Mouse (Mus musculus) embryonic facial prominence, embryonic 13.5 days (tissue): ENCODE measurements around the gene Vmn1r2. TPM values are rescaled to one million over a fixed set of nuclear protein-coding genes. Genes with fewer than 3 reads are reported as not detected.
A peak's percentile ranks its signal among the peaks of the same experiment; 100 is the strongest.
"Not testable (repeated sequence)": the region's sequence is repeated elsewhere in the genome, so short reads cannot be mapped to it uniquely, and the experiment has no call there.

ENCODE experiments used
- ATAC-seq: fragments of 200-750 bp; cut with Nextera tagmentation; 2 replicates; pipeline ENCODE4 v1.8.0; 2017; ENCODE audit warnings: low read depth; ENCODE audit not compliant: insufficient number of reproducible peaks, insufficient read depth, low FRiP score, low TSS enrichment
- H3K27ac ChIP-seq: fragments of 300-500 bp; sonication (generic); 2 replicates; pipeline ENCODE4 v1.5.1; 2015; ENCODE audit warnings: moderate library complexity, mild to moderate bottlenecking, inconsistent platforms
- H3K27me3 ChIP-seq: fragments of 300-500 bp; sonication (generic); 2 replicates; pipeline ENCODE4 v1.6.1; 2015; ENCODE audit warnings: mild to moderate bottlenecking, inconsistent platforms
- H3K36me3 ChIP-seq: fragments of 300-500 bp; sonication (generic); 2 replicates; pipeline ENCODE4 v1.6.1; 2015; ENCODE audit warnings: mild to moderate bottlenecking, inconsistent platforms
- H3K4me1 ChIP-seq: fragments of 300-500 bp; sonication (generic); 2 replicates; pipeline ENCODE4 v1.6.1; 2015; ENCODE audit warnings: inconsistent platforms
- H3K4me2 ChIP-seq: fragments of 300-500 bp; sonication (generic); 2 replicates; pipeline ENCODE4 v1.6.1; 2015; ENCODE audit warnings: moderate library complexity, mild to moderate bottlenecking, inconsistent platforms
- H3K4me3 ChIP-seq: fragments of 300-500 bp; sonication (generic); 2 replicates; pipeline ENCODE4 v1.5.1; 2015; ENCODE audit warnings: mild to moderate bottlenecking, inconsistent platforms
- H3K9ac ChIP-seq: fragments of 300-500 bp; sonication (generic); 2 replicates; pipeline ENCODE4 v1.6.1; 2015; ENCODE audit warnings: mild to moderate bottlenecking, inconsistent platforms
- H3K9me3 ChIP-seq: fragments of 300-500 bp; sonication (generic); 2 replicates; pipeline ENCODE4 v1.6.1; 2016; ENCODE audit warnings: inconsistent platforms
- WGBS: fragments of 180-500 bp; shearing (Covaris S2); methylation state at CpG from one replicate; pipeline ENCODE4 v1.1.7; 2015; ENCODE audit warnings: mixed read lengths; 5-methylcytosine and 5-hydroxymethylcytosine counted together
- polyA plus RNA-seq: library from polyadenylated mRNA; unstranded; fragments of >200 nt; fragmentation: Nextera tagmentation; extraction: Ambion mirVana; gene quantifications from 2 replicates; pipeline ENCODE4 v1.2.1, GENCODE M21; 2015

The Vmn1r2 gene
- not detected in 2 replicates for polyA plus RNA-seq

- peaks cover 21% of the 10 kb centered on the region for H3K9me3 ChIP-seq
- H3K36me3 ChIP-seq, H3K4me2 ChIP-seq, H3K9ac ChIP-seq, ATAC-seq, H3K4me3 ChIP-seq, H3K27ac ChIP-seq, H3K27me3 ChIP-seq, H3K4me1 ChIP-seq: not testable (repeated sequence)
- no CpG with 5 or more reads among the region's 1 CpGs for WGBS
These were observed at the start of gene Vmn1r2 for GRCm38 (mm10) chr4:3167020-3167419. Gene Vmn1r2, plus strand, starts transcription at chr4:3167320.

GRCm38 (mm10) chr4:3147926-3148325, 19.2 kb upstream of the Vmn1r2 start:
- H3K4me1 ChIP-seq, H3K9me3 ChIP-seq, ATAC-seq, H3K9ac ChIP-seq, H3K4me3 ChIP-seq, H3K4me2 ChIP-seq, H3K27me3 ChIP-seq, H3K36me3 ChIP-seq, H3K27ac ChIP-seq: not testable (repeated sequence)
- WGBS, result 0% methylated on average over 2 of the region's 3 CpGs

GRCm38 (mm10) chr4:3153320-3153719, 13.8 kb upstream of the Vmn1r2 start:
- WGBS, result 80% methylated on average over 2 of the region's 2 CpGs
- H3K36me3 ChIP-seq, ATAC-seq, H3K27me3 ChIP-seq, H3K9ac ChIP-seq, H3K4me3 ChIP-seq, H3K9me3 ChIP-seq, H3K4me2 ChIP-seq, H3K27ac ChIP-seq, H3K4me1 ChIP-seq: not testable (repeated sequence)

- H3K4me1 ChIP-seq, ATAC-seq: not testable (repeated sequence)
These were observed 2.7 kb upstream of the Vmn1r2 start for GRCm38 (mm10) chr4:3164429-3164828.

GRCm38 (mm10) chr4:3165046-3165445, 2.1 kb upstream of the Vmn1r2 start:
- ATAC-seq, result 0 out of 2 replicates have a peak, but pooled peaks have one; percentile 75
- WGBS, result 89% methylated on average over 4 of the region's 4 CpGs

More at GRCm38 (mm10) chr4:3164429-3164828, 2.7 kb upstream of the Vmn1r2 start:
- not testable (repeated sequence) for H3K4me2 ChIP-seq, H3K36me3 ChIP-seq, H3K4me3 ChIP-seq, H3K27me3 ChIP-seq, H3K27ac ChIP-seq, H3K9ac ChIP-seq
- peaks cover 21% of the 10 kb centered on the region for H3K9me3 ChIP-seq

GRCm38 (mm10) chr4:3174586-3174985, 7.5 kb downstream of the Vmn1r2 start:
- ATAC-seq, result 0 out of 2 replicates have a peak, but pooled peaks have one; percentile 37
- H3K27me3 ChIP-seq, H3K4me2 ChIP-seq, H3K36me3 ChIP-seq, H3K4me3 ChIP-seq, H3K4me1 ChIP-seq, H3K9ac ChIP-seq, H3K27ac ChIP-seq: not testable (repeated sequence)
- peaks cover 40% of the 10 kb centered on the region for H3K9me3 ChIP-seq
- 78% methylated on average over 4 of the region's 4 CpGs for WGBS

More at GRCm38 (mm10) chr4:3165046-3165445, 2.1 kb upstream of the Vmn1r2 start:
- Histone ChIP-seq H3K9ac (no peak overlapping the region), H3K9me3 (peaks cover 21% of the 10 kb centered on the region), H3K4me1 (no peaks in the 10 kb centered on the region), H3K4me3 (no peak overlapping the region), H3K4me2 (no peak overlapping the region), H3K27me3 (no peaks in the 10 kb centered on the region), H3K27ac (no peak overlapping the region), H3K36me3 (no peaks in the 10 kb centered on the region)

GRCm38 (mm10) chr4:3175756-3176155, 8.6 kb downstream of the Vmn1r2 start:
- H3K4me2 ChIP-seq, H3K27ac ChIP-seq, ATAC-seq, H3K4me1 ChIP-seq, H3K4me3 ChIP-seq, H3K27me3 ChIP-seq, H3K9ac ChIP-seq, H3K36me3 ChIP-seq: not testable (repeated sequence)
- peaks cover 51% of the 10 kb centered on the region for H3K9me3 ChIP-seq
- 86% methylated on average over 8 of the region's 8 CpGs for WGBS

GRCm38 (mm10) chr4:3176195-3176594, 9.1 kb downstream of the Vmn1r2 start:
- not testable (repeated sequence) for H3K4me2 ChIP-seq, ATAC-seq, H3K27ac ChIP-seq, H3K27me3 ChIP-seq, H3K36me3 ChIP-seq, H3K4me3 ChIP-seq, H3K9ac ChIP-seq, H3K4me1 ChIP-seq
- peaks cover 56% of the 10 kb centered on the region for H3K9me3 ChIP-seq
- WGBS, result 88% methylated on average over 6 of the region's 6 CpGs

GRCm38 (mm10) chr4:3176746-3177490, 9.8 kb downstream of the Vmn1r2 start:
- H3K4me1 ChIP-seq, ATAC-seq, H3K27ac ChIP-seq, H3K4me3 ChIP-seq, H3K4me2 ChIP-seq, H3K9ac ChIP-seq, H3K27me3 ChIP-seq, H3K36me3 ChIP-seq: not testable (repeated sequence)
- 88% methylated on average over 10 of the region's 10 CpGs for WGBS
- H3K9me3 ChIP-seq, result peaks cover 59% of the 10 kb centered on the region

GRCm38 (mm10) chr4:3185258-3185657, 18.1 kb downstream of the Vmn1r2 start, which contains the start of gene Vmn1r3:
Gene Vmn1r3, minus strand, starts transcription at chr4:3185358.
- not testable (repeated sequence) for H3K9ac ChIP-seq, H3K36me3 ChIP-seq, H3K4me1 ChIP-seq, H3K4me2 ChIP-seq, H3K4me3 ChIP-seq, ATAC-seq, H3K27ac ChIP-seq, H3K27me3 ChIP-seq
- peaks cover 20% of the 10 kb centered on the region for H3K9me3 ChIP-seq
- WGBS, result 74% methylated on average over 1 of the region's 1 CpGs

- ATAC-seq, H3K36me3 ChIP-seq: not testable (repeated sequence)
- 65% methylated on average over 1 of the region's 1 CpGs for WGBS
These were observed 42.6 kb downstream of the Vmn1r2 start for GRCm38 (mm10) chr4:3209643-3210217.

GRCm38 (mm10) chr4:3213349-3213748, 46.2 kb downstream of the Vmn1r2 start:
- ATAC-seq, H3K4me1 ChIP-seq, H3K4me3 ChIP-seq, H3K9ac ChIP-seq, H3K27me3 ChIP-seq, H3K27ac ChIP-seq, H3K9me3 ChIP-seq, H3K36me3 ChIP-seq, H3K4me2 ChIP-seq: not testable (repeated sequence)
- WGBS, result 65% methylated on average over 4 of the region's 4 CpGs

More at GRCm38 (mm10) chr4:3209643-3210217, 42.6 kb downstream of the Vmn1r2 start:
- H3K27ac ChIP-seq, H3K9me3 ChIP-seq, H3K9ac ChIP-seq, H3K4me2 ChIP-seq, H3K4me3 ChIP-seq, H3K27me3 ChIP-seq, H3K4me1 ChIP-seq: not testable (repeated sequence)
